Mouse (Mus musculus) urinary bladder, adult 18-20 months (tissue): ENCODE results near the gene Snai3.

Experiments used
- DNase-seq, 2 experiments: peaks; one replicate each; pipeline ENCODE4 v3.0.0; 2022; ENCODE audit warnings: low spot score in 2 of 2, mixed read lengths in 2 of 2

The Snai3 gene

GRCm38 (mm10) chr8:122459218-122459900, 1.2 kb downstream of the Snai3 start:
- no peak for DNase-seq

GRCm38 (mm10) chr8:122457171-122457570, 3.4 kb downstream of the Snai3 start:
- peak; percentile 41 to 59 for DNase-seq

GRCm38 (mm10) chr8:122454409-122454808, 6.1 kb downstream of the Snai3 start:
- no peak for DNase-seq

GRCm38 (mm10) chr8:122452154-122452553, 8.4 kb downstream of the Snai3 start:
- no peak for DNase-seq

GRCm38 (mm10) chr8:122451161-122451703, 9.3 kb downstream of the Snai3 start:
- no peak for DNase-seq

- DNase-seq, result no peak
Measured at GRCm38 (mm10) chr8:122445203-122445602, 15.3 kb downstream of the Snai3 start.

GRCm38 (mm10) chr8:122444058-122444748, 16.3 kb downstream of the Snai3 start:
- DNase-seq, result peak; percentile 82 to 86

GRCm38 (mm10) chr8:122443262-122444006, 17.1 kb downstream of the Snai3 start, which contains the start of gene Mvd:
TSS of gene Mvd (minus strand) at chr8:122443422.
- DNase-seq, result peak; percentile 91 to 99

GRCm38 (mm10) chr8:122442781-122443180, 17.8 kb downstream of the Snai3 start:
- DNase-seq, result no peak

GRCm38 (mm10) chr8:122442356-122442755, 18.2 kb downstream of the Snai3 start:
- DNase-seq, result no peak

- DNase-seq, result no peak
Measured at GRCm38 (mm10) chr8:122441326-122441725, 19.2 kb downstream of the Snai3 start.

GRCm38 (mm10) chr8:122439336-122439735, 21.2 kb downstream of the Snai3 start:
- no peak for DNase-seq

GRCm38 (mm10) chr8:122437708-122438331, 22.7 kb downstream of the Snai3 start:
- no peak for DNase-seq

- no peak for DNase-seq
Measured at GRCm38 (mm10) chr8:122436586-122437125, 23.9 kb downstream of the Snai3 start.

- DNase-seq, result no peak
Measured at GRCm38 (mm10) chr8:122436146-122436545, 24.4 kb downstream of the Snai3 start.

GRCm38 (mm10) chr8:122435375-122435774, 25.2 kb downstream of the Snai3 start:
- DNase-seq, result no peak

GRCm38 (mm10) chr8:122433269-122433905, 27.1 kb downstream of the Snai3 start:
- no peak for DNase-seq

GRCm38 (mm10) chr8:122432443-122433268, 27.9 kb downstream of the Snai3 start, which contains the start of gene Cyba:
TSS of gene Cyba (minus strand) at chr8:122432930.
- DNase-seq, result peak; percentile 63 to 70

GRCm38 (mm10) chr8:122431694-122432442, 28.7 kb downstream of the Snai3 start:
- DNase-seq, result no peak
